Mouse (Mus musculus) ES-E14 (cell line): Measurements from ENCODE around the gene Mageb4.

Source experiments
- CHD2 ChIP-seq: IDR thresholded peaks from 2 replicates; pipeline ENCODE4 v1.6.1; 2014; ENCODE audit warnings: mild to moderate bottlenecking, low read depth, low read length, inconsistent platforms
- HCFC1 ChIP-seq: IDR thresholded peaks from 2 replicates; pipeline ENCODE4 v1.6.1; 2012; ENCODE audit warnings: low read length, inconsistent platforms, borderline replicate concordance; ENCODE audit not compliant: insufficient read depth
- MAFK ChIP-seq: IDR thresholded peaks from 2 replicates; pipeline ENCODE4 v1.6.1; 2014; ENCODE audit warnings: mild to moderate bottlenecking, low read depth, low read length, inconsistent platforms; ENCODE audit not compliant: insufficient read depth
- ZC3H11A ChIP-seq: IDR thresholded peaks from 2 replicates; pipeline ENCODE4 v1.6.1; 2012; ENCODE audit warnings: low read depth, mild to moderate bottlenecking, inconsistent platforms, low read length, borderline replicate concordance

GRCm38 (mm10) chrX:86237246-86237645, 67.6 kb downstream of the Mageb4 start:
- no peak for TF ChIP-seq HCFC1
- TF ChIP-seq MAFK, result no peak
- no peak for TF ChIP-seq CHD2
- no peak for TF ChIP-seq ZC3H11A
